Mouse (Mus musculus): ENCODE measurements around the gene Mnat1. TPM values are rescaled to one million over a fixed set of nuclear protein-coding genes. Genes with fewer than 3 reads are reported as not detected.

Gene Mnat1
- polyA plus RNA-seq, 1 experiment = 7.3 TPM

GRCm38 (mm10) chr12:73317706-73318686 lies 194.5 kb downstream of the Mnat1 start:
- no peak for DNase-seq (ENCODE audit: low read depth)

Other genes with a start within 250 kb of the Mnat1 start
- not detected in 2 replicates for gene Six6, start 183.8 kb upstream of the Mnat1 start, polyA plus RNA-seq (2012; rRNA removed)
- 0.09 TPM in 1 of 2 replicates, not detected in the other for gene 4930447C04Rik, start 182.9 kb upstream of the Mnat1 start, polyA plus RNA-seq (2012; rRNA removed)
- gene Six1, start 69.8 kb upstream of the Mnat1 start, polyA plus RNA-seq (2012; rRNA removed) = 1.7 and 3.1 TPM in 2 replicates
- gene Six4, start 10.3 kb upstream of the Mnat1 start, polyA plus RNA-seq (2012; rRNA removed) = 1.00 and 1.2 TPM in 2 replicates
- 4.9 and 6.6 TPM in 2 replicates for gene Trmt5, start 163.0 kb downstream of the Mnat1 start, polyA plus RNA-seq (2012; rRNA removed)
- 22.2 TPM in 2 replicates for gene Slc38a6, start 163.1 kb downstream of the Mnat1 start, polyA plus RNA-seq (2012; rRNA removed)

Measured in gonadal fat pad, adult 2 months (tissue).